Mouse (Mus musculus): ENCODE measurements at regions not wholly inside any gene's neighbourhood (a gene's known extent, or its start where the extent isn't known, plus 50 kb on each side); places are given as distances from the start of the nearest gene placed in this dataset.

DNA sequence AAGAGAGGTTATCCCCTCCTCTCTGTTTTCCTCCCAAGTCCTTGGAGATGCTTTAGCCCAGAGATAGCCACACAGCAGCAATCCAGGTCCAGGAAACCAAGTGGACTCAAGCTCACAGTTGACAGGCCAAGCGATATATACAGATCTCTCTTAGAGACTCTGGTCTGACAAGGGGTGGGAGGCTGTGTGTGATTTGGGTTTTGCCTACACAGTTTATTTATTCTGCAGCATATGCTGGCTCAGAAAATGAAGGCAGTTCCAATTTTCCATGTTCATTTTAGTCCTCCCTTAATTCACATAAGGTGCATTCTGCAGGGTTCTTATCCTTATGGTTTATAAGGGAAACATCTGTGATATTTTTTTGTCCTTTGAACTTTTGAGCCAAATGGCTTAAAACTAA, 595.0 kb upstream of the Apob start:
- DNase-seq (ENCODE audit: low spot score) = no peak

DNA sequence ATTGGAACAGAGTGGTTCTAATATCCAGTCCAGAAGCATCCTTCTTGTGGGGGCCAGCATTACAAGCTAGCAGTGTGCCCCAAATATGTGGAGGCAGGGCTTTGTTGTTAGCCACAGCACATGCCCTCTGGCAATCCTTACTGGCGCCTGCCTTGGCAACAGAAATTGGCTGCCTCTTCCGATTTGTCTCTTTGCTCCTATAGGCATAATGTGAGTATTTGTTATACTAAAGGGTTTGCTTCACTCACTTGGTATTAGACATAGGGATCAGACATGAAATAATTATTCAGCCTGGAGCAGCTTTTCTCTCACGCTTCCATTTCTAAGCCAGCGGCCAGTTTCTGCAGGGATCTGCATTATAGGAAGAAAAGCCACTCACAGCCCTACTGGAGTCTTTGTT, 573.6 kb upstream of the Apob start:
- DNase-seq (ENCODE audit: low spot score) = no peak

DNA sequence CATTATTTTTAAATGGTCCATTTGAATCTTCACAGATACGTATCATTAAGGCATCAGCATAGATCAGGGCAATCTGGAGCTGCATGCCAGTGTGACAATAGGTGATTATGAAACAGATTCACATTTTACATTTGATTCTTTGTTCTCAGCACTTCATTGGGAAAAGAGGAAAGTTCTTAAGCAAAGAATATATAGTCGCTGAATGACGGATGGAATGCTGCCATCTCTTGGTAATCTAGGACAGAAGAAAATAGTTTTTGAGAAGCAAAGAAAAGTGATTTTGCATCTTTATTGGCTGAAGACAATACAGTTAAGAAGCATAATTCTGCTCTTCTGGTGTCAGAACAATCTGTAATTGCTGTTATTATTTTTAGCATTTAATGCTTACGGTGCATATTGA, 565.6 kb upstream of the Apob start:
- no peak for DNase-seq (ENCODE audit: low spot score)

DNA sequence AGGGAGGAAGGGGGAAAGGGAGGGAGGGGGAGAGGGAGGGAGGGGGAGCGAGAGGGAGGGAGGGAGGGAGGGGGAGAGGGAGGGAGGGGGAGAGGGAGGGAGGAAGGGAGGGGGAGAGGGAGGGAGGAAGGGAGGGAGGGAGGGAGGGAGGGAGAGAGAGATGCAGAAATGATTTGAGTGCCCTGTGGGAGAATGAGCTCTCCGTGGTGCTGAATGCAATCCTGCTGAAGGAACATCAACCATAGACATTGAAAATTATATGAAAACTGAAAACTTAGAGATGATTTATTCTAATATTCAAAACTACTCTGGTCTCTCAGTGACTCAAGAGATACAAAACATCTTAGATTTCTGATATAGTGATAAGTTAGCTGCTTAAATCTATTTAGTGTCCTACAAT, 557.2 kb upstream of the Apob start:
- no peak for DNase-seq (ENCODE audit: low spot score)

DNA sequence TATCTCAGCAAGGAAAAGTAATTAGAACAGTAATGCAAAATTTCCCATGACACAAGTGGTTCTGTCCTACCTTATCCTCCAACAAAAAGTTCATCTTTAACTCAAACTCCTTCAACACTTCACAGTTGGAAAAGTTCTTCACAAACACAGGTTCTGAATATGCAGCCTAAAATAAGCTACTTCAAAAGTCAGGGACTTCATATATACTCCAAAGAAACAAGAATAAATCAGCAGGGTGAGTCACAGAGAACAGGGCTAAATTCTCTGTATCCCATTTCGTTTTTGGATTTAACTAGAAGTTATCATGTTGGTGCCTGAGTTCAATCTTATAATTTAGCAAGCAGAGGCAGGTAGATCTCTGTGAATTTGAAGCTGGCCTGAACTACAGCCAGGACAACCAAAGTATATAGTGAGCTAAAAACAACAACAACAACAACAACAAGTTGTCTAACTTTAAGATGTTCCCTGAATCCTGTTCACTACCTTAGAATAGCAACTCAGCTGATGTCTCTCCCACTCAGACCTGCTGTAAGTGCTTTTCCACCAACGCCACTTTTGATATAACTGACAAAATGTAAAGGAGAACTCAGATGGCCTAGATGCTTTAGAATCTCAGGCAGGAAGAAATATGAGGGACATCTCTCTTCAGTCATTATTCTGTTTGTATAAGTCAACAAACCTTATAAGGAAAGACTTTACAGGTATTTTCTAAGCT, 555.5 kb upstream of the Apob start:
- DNase-seq (ENCODE audit: low spot score) = no peak

DNA sequence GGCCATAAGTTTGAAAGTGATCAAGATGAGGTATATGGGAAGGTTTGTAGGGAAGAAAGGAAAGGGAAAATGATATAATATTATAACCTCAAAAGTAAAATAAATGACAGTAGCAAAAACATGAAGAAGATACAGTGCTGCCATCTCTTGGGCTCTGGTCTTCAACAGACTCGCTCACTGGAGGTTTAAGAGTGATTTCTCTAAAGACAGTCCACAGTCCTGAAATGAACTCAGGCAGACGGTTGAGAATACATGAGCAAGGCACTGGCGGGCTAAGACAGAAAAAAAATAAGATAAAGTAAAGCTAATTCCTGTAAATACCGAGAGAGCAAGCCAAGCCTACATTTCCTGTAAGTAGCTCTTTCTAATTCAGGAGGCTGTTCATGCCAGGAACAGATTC, 546.5 kb upstream of the Apob start:
- DNase-seq (ENCODE audit: low spot score) = no peak

DNA sequence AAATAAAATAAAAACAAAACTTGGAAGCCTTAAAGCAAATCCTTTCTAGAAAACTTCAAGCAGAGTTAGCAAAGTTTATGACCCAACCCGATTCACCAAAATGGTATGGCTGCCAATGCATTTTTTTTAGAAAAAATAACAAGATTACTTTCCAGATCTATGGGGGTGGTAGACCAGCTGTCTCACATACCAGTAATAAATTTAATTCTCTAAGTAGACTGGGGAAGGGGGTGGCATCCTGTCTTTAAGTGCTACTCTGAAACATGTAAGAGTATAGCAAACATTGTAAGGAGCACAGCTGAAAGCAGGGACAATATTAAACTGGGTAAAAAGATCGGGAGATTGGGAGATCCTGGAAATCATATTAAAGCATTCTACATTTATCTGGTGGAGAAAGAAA, 532.2 kb upstream of the Apob start:
- DNase-seq (ENCODE audit: low spot score) = no peak

DNA sequence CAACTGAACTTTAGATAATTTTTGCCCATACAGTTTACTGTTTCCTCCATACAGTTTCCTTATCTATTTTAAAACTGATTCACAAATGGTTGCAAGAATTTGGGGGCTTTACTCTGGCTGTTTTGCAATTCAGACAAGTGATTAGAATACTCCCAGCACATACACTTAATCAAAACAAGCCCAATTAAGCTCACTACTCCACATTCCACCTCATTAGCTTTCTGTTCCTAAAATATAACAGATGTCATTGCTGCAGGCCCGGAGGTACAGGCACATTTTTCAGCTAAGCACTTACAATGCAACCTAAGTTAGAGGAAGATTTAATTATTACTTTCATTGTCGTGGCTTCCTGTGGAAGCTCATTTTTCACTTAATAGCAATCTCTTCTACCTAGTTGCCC, 526.9 kb upstream of the Apob start:
- no peak for DNase-seq (ENCODE audit: low spot score)

DNA sequence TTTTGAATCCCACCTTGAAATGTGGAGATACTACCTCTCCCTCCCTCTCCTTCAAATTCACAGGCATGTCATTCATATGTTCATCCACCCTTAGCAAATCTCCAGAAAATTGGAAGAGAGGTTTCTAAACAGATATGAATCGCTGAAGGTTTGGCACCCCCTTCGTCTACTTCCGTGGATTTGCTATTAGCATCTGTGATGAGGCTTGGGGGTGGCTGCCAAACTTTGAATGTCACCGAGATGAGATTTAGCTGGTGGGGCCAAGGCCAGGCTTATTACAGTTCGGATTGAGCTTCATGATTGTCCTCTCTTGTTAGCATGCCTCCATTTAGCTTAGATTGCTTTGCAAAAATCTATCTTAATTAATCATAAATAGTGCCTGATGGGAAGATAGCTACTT, 520.4 kb upstream of the Apob start:
- DNase-seq (ENCODE audit: low spot score) = no peak

DNA sequence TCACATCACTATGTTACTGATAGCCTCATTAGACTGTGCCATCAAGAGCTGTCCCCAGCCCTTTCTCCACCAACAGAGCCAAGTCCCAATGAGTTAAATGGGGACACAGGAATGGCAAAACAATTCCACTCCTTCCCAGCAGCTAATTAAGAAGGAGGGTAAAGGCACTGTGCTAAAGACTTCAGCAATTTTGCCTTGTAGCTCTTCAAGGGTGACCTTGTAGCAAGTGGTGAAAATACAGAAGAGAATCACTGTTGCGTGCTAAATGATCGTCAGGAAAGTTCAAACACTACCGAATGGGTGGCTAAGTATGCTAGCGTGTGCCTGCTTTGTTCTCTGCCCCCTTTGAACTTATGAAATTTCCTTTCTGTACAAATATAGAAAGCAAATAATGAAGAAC, 519.9 kb upstream of the Apob start:
- DNase-seq (ENCODE audit: low spot score) = no peak

DNA sequence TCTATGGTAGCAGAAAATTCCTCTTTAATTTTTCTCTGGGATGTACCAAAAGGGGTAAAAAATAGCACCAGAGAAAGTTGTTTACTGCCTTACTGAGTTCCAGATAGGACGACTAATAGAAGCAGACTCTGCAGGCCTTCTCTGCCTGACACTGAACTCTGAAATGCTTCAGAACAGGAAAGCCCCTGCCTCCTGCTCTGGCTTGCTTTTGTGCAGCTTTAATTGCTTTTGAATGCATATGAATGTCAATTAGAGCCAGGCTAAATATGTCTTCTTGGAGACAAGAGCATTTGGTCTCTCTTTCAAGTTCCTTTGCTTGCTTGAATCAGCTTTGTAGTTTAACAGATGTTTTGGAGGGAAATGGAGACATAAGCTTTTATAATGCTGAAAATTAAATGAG, 512.5 kb upstream of the Apob start:
- no peak for DNase-seq (ENCODE audit: low spot score)

DNA sequence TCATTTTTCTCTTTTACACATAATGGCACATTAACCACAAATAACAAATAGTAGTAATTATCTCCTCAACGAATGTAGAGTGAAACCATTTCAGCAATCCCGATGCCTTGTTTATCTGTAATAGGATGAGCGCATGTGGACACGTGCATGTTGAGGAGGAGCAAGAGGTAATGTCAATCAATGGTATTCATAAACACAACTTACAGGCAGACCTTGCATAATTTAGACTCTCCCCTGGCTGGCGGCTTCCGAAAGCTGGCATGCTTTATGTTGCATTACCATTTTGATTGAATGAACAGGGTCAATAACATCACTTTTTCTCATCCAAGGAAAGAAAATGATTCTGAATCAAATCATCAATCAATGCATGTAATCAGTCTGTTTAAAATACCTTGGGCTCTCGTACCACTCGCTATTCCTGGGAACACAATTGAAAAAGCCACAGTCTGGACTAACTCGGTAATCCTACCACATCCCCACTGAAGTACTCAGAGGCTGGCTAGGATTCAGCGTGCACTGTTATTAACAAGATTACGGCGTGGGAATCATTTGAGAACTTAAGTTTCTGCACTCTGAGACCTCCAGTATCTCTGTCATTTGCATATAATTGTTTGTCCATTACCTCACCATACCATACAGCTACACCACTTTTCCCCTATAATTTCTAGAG, 464.7 kb upstream of the Apob start:
- DNase-seq (ENCODE audit: low spot score) = no peak

DNA sequence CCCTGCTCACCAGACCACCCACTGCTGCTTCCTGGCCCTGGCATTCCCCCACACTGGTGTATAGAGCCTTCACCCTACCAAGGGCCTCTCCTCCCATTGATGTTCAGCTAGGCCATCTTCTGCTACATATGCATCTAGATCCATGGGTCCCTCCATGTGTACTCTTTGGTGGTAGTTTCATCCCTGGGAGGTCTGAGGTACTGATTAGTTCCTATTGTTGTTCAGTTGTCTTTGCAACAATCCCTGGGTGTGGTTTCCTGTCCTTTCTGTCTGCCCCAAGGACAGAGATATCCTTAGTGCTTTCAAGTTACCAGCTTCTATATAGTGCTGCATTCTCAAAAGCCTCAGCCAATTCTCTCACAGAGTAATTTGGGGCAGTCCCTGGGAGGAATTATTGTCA, 440.1 kb upstream of the Apob start:
- DNase-seq (ENCODE audit: low spot score) = no peak

DNA sequence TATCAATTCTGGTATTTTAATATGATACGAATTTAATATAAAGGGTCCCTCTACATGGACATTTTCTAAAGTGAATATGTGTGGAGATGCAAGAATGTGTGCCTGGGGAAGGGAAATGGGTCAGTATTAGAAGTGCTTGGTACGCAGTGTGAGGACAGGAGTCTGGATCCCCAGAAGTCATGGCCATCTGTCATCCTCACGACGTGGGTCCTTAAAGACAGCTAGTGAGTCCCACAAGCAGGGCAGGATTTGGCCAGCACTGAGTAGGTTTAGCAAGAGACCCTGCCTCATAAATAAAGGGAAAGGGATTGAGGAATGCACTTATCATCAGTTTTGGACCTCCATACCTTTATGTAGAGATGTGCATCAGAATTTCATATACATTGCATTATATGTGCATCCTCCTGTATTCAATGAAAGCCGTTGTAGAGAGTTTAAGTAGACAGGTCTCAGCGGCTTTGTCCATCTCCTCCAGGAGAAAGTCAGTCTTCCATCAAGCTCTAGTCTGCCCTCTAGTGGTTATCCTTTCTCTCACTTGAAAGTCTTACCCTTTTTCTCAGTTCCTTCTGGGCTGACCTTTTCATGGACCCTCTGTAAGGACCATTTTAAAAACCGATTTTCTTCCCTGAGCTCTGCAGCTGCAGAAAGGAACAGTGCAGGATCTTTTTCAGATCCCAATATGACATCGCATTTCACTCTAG, 434.0 kb upstream of the Apob start:
- DNase-seq (ENCODE audit: low spot score) = no peak

DNA sequence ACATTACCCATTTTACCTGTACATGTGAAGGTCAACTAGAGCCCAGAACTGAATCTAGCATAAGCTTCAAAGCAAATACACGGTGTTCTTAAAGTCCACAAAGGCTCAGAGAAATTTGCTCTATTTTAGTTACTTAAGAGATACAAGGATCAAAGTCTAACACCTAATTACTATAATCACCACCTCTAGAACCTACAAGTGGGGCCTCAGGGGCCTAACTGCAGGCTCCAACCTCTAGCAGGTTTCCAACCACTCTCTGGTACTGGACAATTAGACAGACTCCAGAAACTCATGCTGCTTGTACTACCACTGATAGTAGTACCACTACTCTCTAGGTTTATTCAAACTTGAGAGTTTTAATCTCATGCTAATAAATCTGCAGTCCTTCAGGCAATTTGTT, 428.7 kb upstream of the Apob start:
- DNase-seq (ENCODE audit: low spot score) = no peak

DNA sequence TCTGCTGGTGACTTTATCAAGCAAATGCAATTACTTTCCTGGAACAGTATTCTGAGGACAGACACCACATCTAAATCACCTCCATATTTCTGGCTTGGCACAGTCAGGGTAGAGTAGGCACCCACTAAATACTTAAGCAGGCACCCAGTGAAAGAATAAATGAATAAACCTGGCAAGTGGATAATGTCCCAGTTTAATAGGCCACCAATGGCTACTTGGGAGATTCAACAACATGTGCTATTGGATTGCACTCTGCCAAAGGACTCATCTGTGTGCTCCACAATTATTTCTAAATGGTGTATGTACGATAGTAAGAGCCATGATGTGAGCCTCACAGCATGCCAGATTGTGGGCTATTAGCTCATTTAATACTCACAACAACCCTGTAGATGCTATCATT, 417.2 kb upstream of the Apob start:
- no peak for DNase-seq (ENCODE audit: low spot score)

DNA sequence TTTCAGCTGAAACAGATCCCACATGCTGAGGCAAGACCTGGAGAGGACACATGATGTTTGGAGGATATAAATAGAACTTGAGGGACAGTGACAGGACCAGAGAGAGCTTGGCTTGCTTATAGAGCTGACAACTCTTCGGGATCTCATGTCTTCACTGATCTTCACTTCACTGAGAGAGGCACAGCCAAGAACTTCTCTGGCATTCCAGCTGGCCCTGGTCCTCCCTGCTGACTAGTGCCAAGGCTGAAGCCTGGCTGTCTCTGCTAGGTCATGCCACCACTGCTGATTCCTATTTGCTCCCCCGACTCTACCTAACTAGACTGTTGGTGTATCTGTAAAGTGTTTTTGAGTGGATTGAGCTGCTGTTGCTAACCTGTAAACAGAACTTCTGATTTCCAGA, 401.4 kb upstream of the Apob start:
- no peak for DNase-seq (ENCODE audit: low spot score)

DNA sequence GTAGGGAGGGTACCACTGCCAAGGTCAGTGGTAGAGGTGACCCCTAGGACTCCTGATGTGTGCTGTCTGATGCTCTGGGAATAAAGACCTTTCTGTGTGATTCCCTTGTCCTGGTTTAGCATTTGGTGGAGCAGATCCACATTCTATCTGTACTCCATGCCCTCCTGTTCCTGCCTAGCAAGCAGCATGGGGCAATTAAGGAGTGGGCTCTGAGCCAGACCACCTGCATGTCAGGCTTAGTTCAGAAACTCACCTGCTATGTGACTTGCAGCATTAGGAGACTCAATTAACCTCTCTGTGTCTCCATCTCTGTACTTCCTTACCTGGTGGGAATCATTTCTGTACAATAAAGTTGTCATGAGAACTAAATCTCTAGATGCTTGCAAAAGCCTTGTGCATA, 389.9 kb upstream of the Apob start:
- DNase-seq (ENCODE audit: low spot score) = no peak

DNA sequence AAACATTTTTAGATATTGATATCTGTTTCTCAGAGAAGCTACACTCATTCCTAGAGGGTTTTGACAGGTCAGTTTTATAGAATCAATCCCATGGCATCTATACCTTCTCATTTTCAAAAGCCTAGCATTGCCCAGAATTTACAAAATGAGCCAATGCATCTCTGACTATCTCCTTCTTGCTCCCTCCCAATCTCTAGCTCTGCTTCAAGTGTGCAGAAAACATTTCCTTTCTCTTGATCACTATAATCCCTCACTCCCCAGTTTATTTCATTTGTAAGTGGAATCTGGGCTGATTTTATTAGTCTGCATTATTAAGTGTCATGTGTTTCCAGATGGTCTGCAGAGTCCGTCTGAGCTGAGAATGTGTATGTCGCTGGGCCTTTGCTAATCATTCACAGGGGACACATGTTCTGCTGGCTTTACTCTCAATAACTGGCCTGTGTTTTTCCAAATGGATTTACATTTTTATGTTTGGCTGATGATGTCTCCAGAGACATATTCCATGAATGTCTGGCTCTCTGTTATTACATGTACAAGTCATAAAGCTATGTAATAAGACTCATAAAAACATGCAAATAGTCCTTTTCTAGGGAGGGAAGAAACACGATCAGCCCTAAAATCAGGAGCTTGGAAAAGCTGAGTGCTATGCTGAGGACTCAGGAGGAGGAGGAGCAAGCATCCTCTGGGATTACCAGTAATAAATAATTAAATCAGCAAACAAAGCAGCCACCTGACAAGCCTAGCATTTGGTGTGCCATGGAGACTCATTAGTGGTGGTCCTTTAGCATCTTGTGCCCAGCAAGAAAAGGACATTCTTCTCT, 366.0 kb upstream of the Apob start:
- DNase-seq (ENCODE audit: low spot score) = no peak

DNA sequence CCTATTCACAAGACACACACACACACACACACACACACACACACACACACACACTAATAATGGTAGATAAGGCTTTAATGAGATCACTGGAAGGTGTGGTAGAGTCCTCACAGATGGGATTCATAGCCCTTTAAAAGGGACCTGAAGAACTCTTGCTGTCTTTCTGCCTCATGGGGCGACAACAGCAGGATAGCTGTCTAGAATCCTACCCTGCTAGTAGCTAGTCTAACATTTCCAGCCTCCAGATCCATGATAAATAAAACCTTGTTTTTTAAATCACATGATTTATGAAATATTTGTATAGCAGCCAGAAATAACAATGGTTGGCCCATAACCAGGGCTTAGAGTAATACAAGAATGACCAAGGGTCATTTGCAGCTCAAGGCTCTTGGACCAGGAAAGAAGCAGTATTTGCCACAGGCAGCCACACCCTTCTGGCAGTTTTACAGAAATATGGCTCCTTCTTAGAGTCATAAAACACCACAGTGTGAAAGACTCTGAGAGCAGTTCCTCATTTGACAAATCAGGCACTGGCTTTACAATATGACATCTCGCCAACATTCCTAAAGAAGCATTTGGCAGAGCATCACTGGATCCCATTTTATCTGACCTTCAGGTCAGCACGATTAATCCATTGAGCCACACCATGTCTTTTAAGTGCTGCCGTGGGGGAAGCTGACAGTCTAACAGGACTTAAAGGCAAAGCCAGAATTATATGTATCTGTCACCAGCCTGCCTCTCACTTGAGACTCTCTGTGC, 340.9 kb upstream of the Apob start:
- no peak for DNase-seq (ENCODE audit: low spot score)

DNA sequence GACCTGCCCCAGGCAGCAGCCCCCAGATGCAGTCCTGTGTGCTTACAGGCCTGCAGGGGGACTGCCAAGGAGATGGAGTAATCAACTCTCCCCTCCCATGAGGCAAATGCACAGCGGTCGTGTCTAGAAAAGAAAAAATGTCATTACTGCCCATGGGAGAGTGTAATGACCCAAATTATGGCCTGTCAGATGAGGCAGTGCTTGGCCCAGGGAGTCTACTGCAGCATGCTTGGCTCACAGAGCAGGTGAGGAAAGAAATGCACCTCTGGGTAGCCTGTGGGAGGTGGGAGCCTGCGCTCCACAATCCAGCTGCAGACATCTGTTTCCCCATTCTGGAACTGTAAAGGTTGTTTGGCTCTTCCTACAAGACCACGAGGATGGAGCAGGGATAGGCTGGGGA, 339.8 kb upstream of the Apob start:
- DNase-seq (ENCODE audit: low spot score) = no peak
